Mouse (Mus musculus) heart, postnatal 0 days (tissue): ENCODE measurements around the gene Nrsn1. TPM values are rescaled to one million over a fixed set of nuclear protein-coding genes. Genes with fewer than 3 reads are reported as not detected.

Experiments
- ATAC-seq: fragments of 200-750 bp; cut with Nextera tagmentation; 2 replicates; pipeline ENCODE4 v1.8.0; 2017; ENCODE audit warnings: low read depth, moderate number of reproducible peaks, moderate library complexity; ENCODE audit not compliant: insufficient read depth
- DNase-seq: peaks from one replicate; pipeline ENCODE4 v3.0.0-alpha.2; 2016; ENCODE audit warnings: low spot score
- H3K27ac ChIP-seq: fragments of 300-500 bp; sonication (generic); 2 replicates; pipeline ENCODE4 v1.5.1; 2014; ENCODE audit warnings: low read depth, mild to moderate bottlenecking
- H3K27me3 ChIP-seq: fragments of 300-500 bp; sonication (generic); 2 replicates; pipeline ENCODE4 v1.6.1; 2014; ENCODE audit warnings: low read length, mixed read lengths; ENCODE audit not compliant: control insufficient read depth, insufficient read depth
- H3K36me3 ChIP-seq: fragments of 300-500 bp; sonication (generic); replicated peaks from 2 replicates; pipeline ENCODE4 v1.6.1; 2014; ENCODE audit warnings: low read length, mixed read lengths; ENCODE audit not compliant: control insufficient read depth, insufficient read depth
- H3K4me1 ChIP-seq: fragments of 300-500 bp; sonication (generic); 2 replicates; pipeline ENCODE4 v1.6.1; 2014; ENCODE audit warnings: antibody characterized with exemption; ENCODE audit not compliant: control insufficient read depth, insufficient read depth
- H3K4me2 ChIP-seq: fragments of 300-500 bp; sonication (generic); 2 replicates; pipeline ENCODE4 v1.6.1; 2014; ENCODE audit warnings: low read depth, mild to moderate bottlenecking, low read length, moderate library complexity
- H3K4me3 ChIP-seq: fragments of 300-500 bp; sonication (generic); 2 replicates; pipeline ENCODE4 v1.5.1; 2014; ENCODE audit warnings: low read depth, low read length
- H3K9ac ChIP-seq: fragments of 300-500 bp; sonication (generic); replicated peaks from 2 replicates; pipeline ENCODE4 v1.6.1; 2014; ENCODE audit warnings: low read depth, low read length, mixed read lengths
- H3K9me3 ChIP-seq: fragments of 300-500 bp; sonication (generic); replicated peaks from 2 replicates; pipeline ENCODE4 v1.6.1; 2016; ENCODE audit warnings: low read length; ENCODE audit not compliant: control insufficient read depth
- CTCF ChIP-seq: IDR thresholded peaks from 2 replicates; pipeline ENCODE4 v1.5.1; 2016; ENCODE audit warnings: antibody characterized with exemption, control low read depth, low read depth
- EP300 ChIP-seq: IDR thresholded peaks from 2 replicates; pipeline ENCODE4 v1.6.1; 2016; ENCODE audit warnings: antibody characterized with exemption, low read depth
- WGBS: fragments of 180-500 bp; shearing (Covaris S2); extraction: QIAGEN DNeasy Blood & Tissue Kit; methylation state at CpG from one replicate; pipeline ENCODE4 v1.1.7; 2014; 5-methylcytosine and 5-hydroxymethylcytosine counted together
- polyA plus RNA-seq: library from polyadenylated mRNA; unstranded; fragments of >200 nt; fragmentation: Nextera tagmentation; extraction: Ambion mirVana; gene quantifications from 2 replicates; pipeline ENCODE4 v1.2.1, GENCODE M21; 2015
- total RNA-seq: library from RNA; depleted of rRNA; stranded (reverse); fragments of >200 nt; gene quantifications from 2 replicates; pipeline ENCODE4 v1.2.3, GENCODE M21; 2014; ENCODE audit warnings: low replicate concordance

Nrsn1 gene
- total and polyA plus RNA-seq, 2 experiments from 2014 or later = 0.88 TPM; not detected in 1

DNA sequence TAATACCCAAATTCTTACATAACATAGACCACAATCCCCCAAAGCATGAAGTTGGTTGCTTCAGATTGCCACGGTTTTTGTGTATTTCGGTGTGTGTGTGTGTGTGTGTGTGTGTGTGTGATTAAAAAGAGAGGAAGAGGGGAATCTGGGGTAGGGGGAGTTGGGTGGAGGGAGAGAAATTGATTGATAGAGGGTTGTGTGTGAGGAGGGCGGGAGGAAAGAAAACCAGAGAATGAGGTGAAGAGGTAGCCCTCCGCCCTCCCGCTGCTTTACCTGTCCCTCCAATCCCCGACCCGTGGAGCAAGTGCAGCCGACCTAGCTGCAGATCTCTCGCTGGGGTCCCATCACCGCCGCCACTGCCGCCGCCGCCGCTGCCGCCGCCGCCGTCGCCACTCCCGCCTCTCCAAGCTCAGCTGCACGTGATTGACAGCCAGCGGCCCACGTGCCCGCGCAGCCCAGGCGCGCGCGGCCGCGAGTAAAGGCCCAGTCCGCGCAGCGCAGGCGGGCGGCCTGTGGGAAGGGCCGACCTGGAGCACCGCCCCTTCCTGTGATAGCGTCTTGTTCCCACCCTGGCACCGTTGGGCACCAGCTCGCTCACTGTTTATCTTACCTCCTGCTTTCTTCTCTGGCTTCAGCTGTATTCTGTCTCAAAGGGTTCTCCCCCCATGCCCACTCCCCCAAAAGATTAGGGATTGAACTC lies 583 bp downstream of the Nrsn1 start:
- Histone ChIP-seq H3K27me3 (0 out of 2 replicates have a peak, but pooled peaks cover 3% of the 10 kb centered on the region), H3K4me2 (peak overlapping the region; percentile 58), H3K36me3 (no peaks in the 10 kb centered on the region), H3K4me3 (peak overlapping the region; percentile 30), H3K4me1 (peaks cover 3% of the 10 kb centered on the region; the same call in 1 of the 2 replicates), H3K27ac (no peak overlapping the region), H3K9me3 (no peaks in the 10 kb centered on the region), H3K9ac (no peak overlapping the region)
- DNase-seq (no peak), ATAC-seq (0 out of 2 replicates have a peak, but pooled peaks have one; percentile 24)
- 2% methylated on average over 37 of the region's 42 CpGs for WGBS
- TF ChIP-seq CTCF = no peak
- no peak for TF ChIP-seq EP300

DNA sequence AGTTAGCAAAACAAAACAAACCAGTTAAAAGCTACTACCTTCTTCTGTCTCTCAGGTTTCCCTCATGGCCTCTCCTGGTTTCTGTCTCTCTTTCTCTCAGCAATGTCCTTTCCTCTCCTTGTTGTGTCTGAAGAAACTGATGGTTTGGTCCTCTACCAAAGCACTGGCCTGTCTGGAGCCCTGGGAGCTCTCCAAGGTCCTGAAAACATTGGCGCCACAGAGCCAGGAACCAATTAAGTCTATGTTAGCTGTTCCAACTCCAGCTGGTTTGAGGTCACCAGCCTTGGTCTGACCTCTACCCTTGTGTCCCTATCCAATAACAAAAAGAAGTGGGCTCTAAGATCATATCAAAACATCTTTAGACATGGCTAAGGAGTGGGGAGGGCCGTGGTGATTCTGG lies 1.3 kb downstream of the Nrsn1 start:
- H3K9me3 ChIP-seq = no peaks in the 10 kb centered on the region
- H3K4me3 ChIP-seq = no peak overlapping the region
- H3K4me1 ChIP-seq = peaks cover 3% of the 10 kb centered on the region; the same call in 1 of the 2 replicates
- H3K27ac ChIP-seq = no peak overlapping the region
- H3K9ac ChIP-seq = no peak overlapping the region
- no peak overlapping the region for H3K4me2 ChIP-seq
- peak; percentile 43 for DNase-seq
- H3K27me3 ChIP-seq = 0 out of 2 replicates have a peak, but pooled peaks cover 3% of the 10 kb centered on the region
- 17% methylated on average over 2 of the region's 2 CpGs for WGBS
- TF ChIP-seq CTCF (no peak), EP300 (no peak)
- no peaks in the 10 kb centered on the region for H3K36me3 ChIP-seq
- ATAC-seq = peak; percentile 57; the same call in 1 of the 2 replicates

DNA sequence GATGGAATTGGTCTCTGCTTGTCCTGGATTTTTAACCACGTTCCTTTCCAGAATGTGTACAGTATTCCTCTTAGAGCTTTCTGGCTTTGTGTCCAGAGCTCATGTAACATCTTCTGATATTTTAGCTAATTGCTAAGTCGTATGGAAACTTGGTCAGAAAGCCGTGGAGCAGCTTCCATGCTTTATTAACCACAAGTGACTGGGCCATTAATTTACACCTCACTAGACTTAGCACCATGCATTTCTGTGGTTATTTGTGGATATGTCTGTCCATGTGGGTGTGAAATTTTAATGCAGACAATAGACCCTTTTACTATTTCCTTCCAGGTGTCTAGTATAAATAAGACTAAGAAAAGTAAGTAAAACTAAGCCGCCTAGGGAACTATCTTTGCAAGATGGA lies 7.6 kb downstream of the Nrsn1 start:
- Histone ChIP-seq H3K4me1 (no peaks in the 10 kb centered on the region), H3K27ac (no peak overlapping the region), H3K9me3 (no peaks in the 10 kb centered on the region), H3K9ac (no peak overlapping the region), H3K4me2 (no peak overlapping the region), H3K36me3 (no peaks in the 10 kb centered on the region), H3K4me3 (no peak overlapping the region), H3K27me3 (no peaks in the 10 kb centered on the region)
- DNase-seq (no peak), ATAC-seq (no peak)
- WGBS = 75% methylated on average over 4 of the region's 4 CpGs
- no peak for TF ChIP-seq EP300
- no peak for TF ChIP-seq CTCF

DNA sequence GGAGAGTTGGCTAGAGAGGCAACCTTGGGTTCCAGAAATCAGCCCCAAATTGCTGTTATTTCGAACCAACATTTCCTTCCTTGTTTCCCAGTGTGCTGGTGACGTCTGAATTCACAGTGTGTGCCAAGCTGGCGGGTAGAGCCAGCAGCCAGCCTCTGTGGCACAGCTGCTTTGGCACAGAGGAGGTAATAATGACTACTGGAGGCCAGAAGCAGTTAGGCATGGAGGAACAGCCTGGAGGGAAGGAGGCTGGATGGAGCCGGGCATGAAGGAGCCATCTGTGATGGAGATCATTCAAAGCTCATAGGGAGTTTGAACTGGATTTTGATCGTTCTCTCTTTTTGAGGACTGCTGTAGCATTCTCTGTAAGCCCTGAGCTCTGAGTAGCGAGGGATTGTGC lies 12.7 kb downstream of the Nrsn1 start:
- ATAC-seq (no peak), DNase-seq (no peak)
- H3K9me3 ChIP-seq = no peaks in the 10 kb centered on the region
- WGBS = 65% methylated on average over 6 of the region's 6 CpGs
- H3K4me1 ChIP-seq = no peaks in the 10 kb centered on the region
- TF ChIP-seq EP300 (no peak), CTCF (no peak)
- H3K9ac ChIP-seq = no peak overlapping the region
- H3K27ac ChIP-seq = no peak overlapping the region
- H3K4me2 ChIP-seq = no peak overlapping the region
- H3K4me3 ChIP-seq = no peak overlapping the region
- H3K27me3 ChIP-seq = no peaks in the 10 kb centered on the region
- H3K36me3 ChIP-seq = no peaks in the 10 kb centered on the region

DNA sequence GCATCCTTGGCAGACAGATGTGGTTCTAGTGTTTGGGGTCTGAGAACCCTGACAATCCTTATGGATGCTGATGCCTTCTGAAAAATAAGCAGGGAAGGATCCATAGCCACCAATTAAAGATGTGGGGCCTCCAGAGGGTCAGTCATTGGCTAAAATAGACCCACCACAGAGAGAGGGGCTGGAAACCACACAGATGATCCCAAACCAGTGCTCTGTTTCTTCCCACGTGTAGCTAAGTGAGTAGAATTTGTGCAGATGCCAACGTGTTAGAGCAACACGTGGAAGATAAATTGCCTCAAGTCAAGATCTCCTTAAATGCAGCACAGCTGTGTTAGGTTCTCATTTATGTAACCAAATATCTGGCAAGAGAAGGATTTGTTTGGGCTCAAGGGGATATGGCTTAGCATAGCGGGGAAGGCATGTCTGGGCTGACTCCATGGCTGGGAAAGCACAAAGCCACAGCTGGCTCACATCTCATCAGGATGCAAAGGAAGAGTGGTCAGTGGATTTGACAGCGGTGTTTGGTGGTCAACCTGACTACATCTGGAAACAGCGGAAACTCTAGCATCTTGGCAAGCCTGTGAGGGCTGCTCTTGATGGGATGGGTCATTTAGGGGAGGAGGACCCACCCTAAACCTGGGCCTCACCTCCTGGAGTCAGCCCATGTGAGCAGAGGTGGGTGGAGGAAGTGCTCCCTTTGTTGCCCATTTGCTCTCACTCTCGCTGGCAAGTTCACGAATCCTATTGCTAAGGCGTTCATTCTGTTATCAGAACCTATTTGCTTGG lies 15.6 kb downstream of the Nrsn1 start:
- WGBS = 71% methylated on average over 9 of the region's 9 CpGs
- DNase-seq = no peak
- Histone ChIP-seq H3K4me2 (no peak overlapping the region), H3K4me1 (no peaks in the 10 kb centered on the region), H3K27me3 (no peaks in the 10 kb centered on the region), H3K9me3 (no peaks in the 10 kb centered on the region), H3K4me3 (no peak overlapping the region), H3K36me3 (no peaks in the 10 kb centered on the region), H3K9ac (no peak overlapping the region), H3K27ac (no peak overlapping the region)
- TF ChIP-seq CTCF = no peak
- TF ChIP-seq EP300 = no peak
- ATAC-seq = no peak
